Mouse (Mus musculus): ENCODE measurements at regions not wholly inside any gene's neighbourhood (a gene's known extent, or its start where the extent isn't known, plus 50 kb on each side); places are given as distances from the start of the nearest gene placed in this dataset.

- TF ChIP-seq CTCF (IDR thresholded peaks at IDR 0.05; ENCODE audit: low read depth) (no peak), EP300 (IDR thresholded peaks at IDR 0.05; ENCODE audit: low read depth) (no peak)
Observed at GRCm38 (mm10) chr4:5344739-5345138, 551.6 kb upstream of the Impad1 start.

Measured in liver, embryonic 14.5 days (tissue).